Mouse (Mus musculus): ENCODE measurements around the gene Dock9.

DNA sequence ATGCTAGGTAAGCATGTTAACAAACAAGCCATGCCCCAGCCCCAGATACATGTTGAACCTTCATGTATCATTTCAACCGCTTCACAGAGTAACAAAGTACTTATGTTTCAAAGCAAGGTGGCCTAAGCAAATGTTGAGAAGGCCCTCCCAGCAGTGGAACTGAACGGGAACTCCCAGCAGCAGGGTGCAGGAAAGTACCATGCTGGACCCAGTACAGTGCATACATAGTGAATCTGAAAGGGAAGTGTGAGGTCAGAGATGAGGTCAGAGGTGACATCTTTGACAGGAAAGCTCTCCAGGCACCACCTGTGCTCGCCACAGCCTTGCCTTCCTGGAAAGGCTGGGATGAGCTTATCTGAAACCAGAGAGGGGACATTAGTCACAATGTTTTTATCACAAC is 25.4 kb upstream of the Dock9 start:
- TF ChIP-seq MYC (IDR thresholded peaks at IDR 0.05; ENCODE audit: low read depth, low read length) (no peak), USF2 (conservative IDR thresholded peaks at IDR 0.05; ENCODE audit: low read depth, low read length) (no peak), EP300 (IDR thresholded peaks at IDR 0.05; ENCODE audit: low read length) (peak; percentile 73), ELF1 (IDR thresholded peaks at IDR 0.05; ENCODE audit: low read depth, low read length) (peak; percentile 42), CTCF (conservative IDR thresholded peaks at IDR 0.05 in 1 of 2, IDR thresholded peaks at IDR 0.05 in 1 of 2; ENCODE audit: low read depth in 2 of 2, low read length in 2 of 2) (no peak), TBP (conservative IDR thresholded peaks at IDR 0.05; ENCODE audit: low read depth, low read length) (no peak), POLR2A (IDR thresholded peaks at IDR 0.05; ENCODE audit: low read depth, low read length) (no peak), IRF4 (IDR thresholded peaks at IDR 0.05; ENCODE audit: low read depth, low read length) (peak; percentile 87), TCF12 (IDR thresholded peaks at IDR 0.05; ENCODE audit: low read depth, low read length) (peak; percentile 70; the same call in 1 of the 2 replicates), JUND (conservative IDR thresholded peaks at IDR 0.05; ENCODE audit: low read depth, low read length) (peak; percentile 60)

All from CH12.LX (cell line).